Mouse (Mus musculus) cerebellum, adult 2 months (tissue): Measurements from ENCODE around the gene Neurog1.

ENCODE experiments used
- CTCF ChIP-seq: fragments of 200-500 bp; IDR thresholded peaks from 2 replicates; pipeline ENCODE4 v1.5.1; 2011; ENCODE audit warnings: low read depth, mild to moderate bottlenecking, control low read depth, low read length, moderate library complexity, borderline replicate concordance; ENCODE audit not compliant: insufficient read depth
- POLR2A ChIP-seq: fragments of 200-500 bp; IDR thresholded peaks from 2 replicates; pipeline ENCODE4 v1.6.1; 2011; ENCODE audit warnings: low read length, control low read depth, borderline replicate concordance; ENCODE audit not compliant: insufficient read depth

DNA sequence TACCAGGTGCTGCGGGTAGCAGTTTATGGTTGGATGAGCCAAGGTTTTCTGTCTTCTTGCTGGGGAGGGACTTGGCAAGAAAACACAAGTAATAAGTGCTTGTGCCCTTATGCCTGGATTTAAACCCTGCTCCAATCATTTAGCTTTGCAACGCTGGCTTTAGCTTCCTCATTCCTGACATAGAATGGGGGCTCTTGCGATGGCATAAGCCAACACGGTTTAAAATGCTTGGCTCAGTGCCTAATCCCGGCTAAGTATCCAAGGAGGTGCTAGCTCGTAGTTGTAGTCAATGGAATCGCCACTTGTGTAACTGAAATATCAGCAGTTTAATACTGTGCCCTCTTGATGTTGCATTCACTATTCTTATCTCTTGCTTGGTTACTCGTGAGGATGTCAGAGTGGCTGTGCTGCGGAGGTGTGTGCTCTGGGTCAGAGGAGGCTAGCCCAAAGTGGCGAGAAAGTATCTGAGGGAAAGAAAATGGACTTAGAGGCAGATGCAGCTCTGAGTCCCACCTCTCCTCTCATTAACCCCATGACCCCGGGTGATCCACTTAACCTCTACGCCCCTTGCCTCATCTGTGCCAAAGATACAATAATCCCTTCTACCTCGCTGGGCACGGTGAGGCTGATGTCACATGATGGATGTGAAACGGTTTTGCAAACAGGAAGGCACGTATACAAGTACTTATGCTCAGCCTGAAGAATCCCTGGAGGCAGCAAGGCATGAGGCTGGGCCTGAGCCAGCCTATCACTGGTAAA, 11.8 kb downstream of the Neurog1 start:
- no peak for TF ChIP-seq CTCF
- TF ChIP-seq POLR2A, result no peak
